Mouse (Mus musculus): ENCODE results near the gene Fam163a. TPM values are rescaled to one million over a fixed set of nuclear protein-coding genes. Genes with fewer than 3 reads are reported as not detected.

Fam163a gene
- polyA plus RNA-seq, 1 experiment from 2014 or later, result 2.6 TPM

DNA sequence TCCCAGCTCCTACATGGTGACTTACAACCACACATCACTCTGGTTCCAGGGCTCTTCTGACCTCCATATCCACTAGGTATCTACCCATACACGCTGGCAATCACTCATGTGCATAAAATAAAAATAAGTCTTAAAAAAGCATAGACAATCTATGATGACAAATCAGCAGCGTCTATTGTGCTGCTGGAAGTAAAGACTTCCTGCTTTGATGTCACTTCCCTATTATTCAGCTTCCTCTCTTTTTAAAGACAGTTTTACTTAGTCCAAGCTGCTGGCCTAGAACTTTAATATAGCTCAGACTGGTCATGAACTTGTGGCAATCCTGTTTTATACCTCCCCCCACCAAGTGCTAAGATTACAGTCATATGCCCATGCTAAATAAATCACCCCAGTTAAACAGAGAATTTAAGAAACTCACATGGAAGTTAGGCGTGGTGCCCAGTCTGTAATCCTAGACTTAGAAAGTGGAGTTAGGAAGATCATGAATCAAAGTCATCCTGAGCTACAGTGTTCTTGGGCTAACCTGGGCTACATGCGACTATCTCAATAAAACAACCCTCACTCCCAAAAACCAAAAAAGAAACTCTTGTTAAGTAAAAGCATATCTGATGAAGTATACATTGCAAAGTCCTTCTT, 176.4 kb downstream of the Fam163a start:
- Histone ChIP-seq H3K4me1 (replicated peaks; ENCODE audit: control insufficient read depth, insufficient read depth, low read length) (no peaks in the 10 kb centered on the region), H3K27me3 (ENCODE audit: control insufficient read depth, insufficient read depth, low read length) (no peaks in the 10 kb centered on the region), H3K4me2 (ENCODE audit: low read depth, low read length, severe bottlenecking) (no peak overlapping the region), H3K27ac (ENCODE audit: low read depth, low read length) (no peak overlapping the region), H3K9ac (ENCODE audit: low read length) (no peak overlapping the region), H3K36me3 (ENCODE audit: control insufficient read depth, insufficient read depth, low read length) (peaks cover 7% of the 10 kb centered on the region; the same call in 1 of the 2 replicates), H3K4me3 (ENCODE audit: low read depth, low read length) (no peak overlapping the region), H3K9me3 (ENCODE audit: control insufficient read depth, low read length) (no peaks in the 10 kb centered on the region)
- DNase-seq (ENCODE audit: low spot score), result no peak
- WGBS, result 93% methylated on average over 4 of the region's 4 CpGs
- no peak for ATAC-seq (replicated peaks; ENCODE audit: low FRiP score)

DNA sequence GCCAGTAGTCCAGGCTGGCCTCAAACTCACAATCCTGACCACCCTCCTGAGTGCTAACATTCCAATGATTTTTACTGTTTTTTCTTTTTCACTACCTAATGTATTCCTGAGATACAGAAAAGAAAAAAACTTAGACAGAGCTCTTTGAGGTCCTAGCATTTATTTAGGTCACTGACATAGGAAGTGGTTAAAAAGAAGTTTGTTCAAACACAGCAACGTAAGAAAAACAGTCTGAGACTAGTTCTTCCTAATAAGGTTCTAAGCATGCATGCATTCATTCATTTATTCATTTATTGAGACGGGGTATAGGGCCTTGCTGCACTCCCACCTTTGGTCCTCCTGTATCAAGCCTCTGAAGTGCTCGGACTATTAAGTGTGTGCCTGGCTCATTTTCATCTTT, 177.0 kb downstream of the Fam163a start:
- 89% methylated on average over 3 of the region's 3 CpGs for WGBS
- H3K4me3 ChIP-seq (ENCODE audit: low read depth, low read length), result no peak overlapping the region
- DNase-seq (ENCODE audit: low spot score), result no peak
- no peaks in the 10 kb centered on the region for H3K9me3 ChIP-seq (ENCODE audit: control insufficient read depth, low read length)
- no peaks in the 10 kb centered on the region for H3K4me1 ChIP-seq (replicated peaks; ENCODE audit: control insufficient read depth, insufficient read depth, low read length)
- no peak overlapping the region for H3K4me2 ChIP-seq (ENCODE audit: low read depth, low read length, severe bottlenecking)
- H3K9ac ChIP-seq (ENCODE audit: low read length), result no peak overlapping the region
- H3K27ac ChIP-seq (ENCODE audit: low read depth, low read length), result no peak overlapping the region
- no peak for ATAC-seq (replicated peaks; ENCODE audit: low FRiP score)
- H3K27me3 ChIP-seq (ENCODE audit: control insufficient read depth, insufficient read depth, low read length), result no peaks in the 10 kb centered on the region
- peaks cover 7% of the 10 kb centered on the region; the same call in 1 of the 2 replicates for H3K36me3 ChIP-seq (ENCODE audit: control insufficient read depth, insufficient read depth, low read length)

Other genes starting within 250 kb of the Fam163a start
- gene Cep350, start 231.8 kb downstream of the Fam163a start, polyA plus RNA-seq (2014; fragmentation: Nextera tagmentation; extraction: Ambion mirVana), result 7.1 and 9.7 TPM in 2 replicates
- 112 and 116 TPM in 2 replicates for gene Tor1aip2, start 169.6 kb downstream of the Fam163a start, polyA plus RNA-seq (2014; fragmentation: Nextera tagmentation; extraction: Ambion mirVana)
- 36.0 and 39.5 TPM in 2 replicates for gene Tor1aip1, start 168.5 kb downstream of the Fam163a start, polyA plus RNA-seq (2014; fragmentation: Nextera tagmentation; extraction: Ambion mirVana)
- 0.07 and 0.32 TPM in 2 replicates for gene Tdrd5, start 98.6 kb upstream of the Fam163a start, polyA plus RNA-seq (2014; fragmentation: Nextera tagmentation; extraction: Ambion mirVana)
- 0.21 and 0.41 TPM in 2 replicates for gene Nphs2, start 105.7 kb upstream of the Fam163a start, polyA plus RNA-seq (2014; fragmentation: Nextera tagmentation; extraction: Ambion mirVana)
- 833 and 877 TPM in 2 replicates for gene Gm2000, start 161.0 kb upstream of the Fam163a start, polyA plus RNA-seq (2014; fragmentation: Nextera tagmentation; extraction: Ambion mirVana)
- 0.43 TPM in 1 of 2 replicates, not detected in the other for gene Axdnd1, start 216.1 kb upstream of the Fam163a start, polyA plus RNA-seq (2014; fragmentation: Nextera tagmentation; extraction: Ambion mirVana)

Measured in forebrain, embryonic 11.5 days (tissue).